Mouse (Mus musculus) spleen, adult 2 months (tissue): ENCODE data around the gene Polr2g.

ENCODE experiments used
- CTCF ChIP-seq: fragments of 200-500 bp; IDR thresholded peaks from 2 replicates; pipeline ENCODE4 v1.5.1; 2011; ENCODE audit warnings: mild to moderate bottlenecking, inconsistent platforms; ENCODE audit not compliant: insufficient read depth, insufficient read length, insufficient replicate concordance; ENCODE audit errors: extremely low read depth
- POLR2A ChIP-seq: fragments of 200-500 bp; IDR thresholded peaks from 2 replicates; pipeline ENCODE4 v1.6.1; 2011; ENCODE audit warnings: low read depth, low read length, inconsistent platforms

GRCm38 (mm10) chr19:8747368-8747767 lies 51.0 kb downstream of the Polr2g start:
- TF ChIP-seq CTCF (no peak), POLR2A (no peak)
